Mouse (Mus musculus): ENCODE measurements around the gene Tnfsf14. TPM values are rescaled to one million over a fixed set of nuclear protein-coding genes. Genes with fewer than 3 reads are reported as not detected.

The Tnfsf14 gene
- polyA plus RNA-seq, 1 experiment from 2014 or later = 1.6 TPM

DNA sequence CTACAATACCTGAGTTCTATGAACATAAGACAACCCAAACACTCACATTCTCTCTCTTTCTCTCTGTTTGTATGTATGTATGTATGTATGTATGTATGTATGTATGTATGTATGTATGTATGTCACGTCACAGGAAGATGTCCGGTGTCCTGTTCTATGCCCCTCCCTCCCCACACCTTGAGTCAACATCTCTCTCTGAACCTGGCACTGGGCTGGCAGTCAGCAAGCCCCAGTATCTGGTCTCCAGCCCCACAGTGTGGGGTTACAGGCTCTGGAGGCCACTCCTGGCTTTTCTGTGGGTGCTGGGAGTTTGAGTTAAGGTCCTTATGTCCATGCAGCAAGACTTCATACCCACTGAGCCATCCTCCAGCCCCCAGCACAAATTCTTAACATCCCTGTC, 33.5 kb upstream of the Tnfsf14 start:
- WGBS (ENCODE audit: insufficient replicate concordance) = 71% methylated on average over 2 of the region's 2 CpGs
- Histone ChIP-seq H3K27ac (no peak overlapping the region), H3K4me2 (peak overlapping the region; percentile 49), H3K36me3 (peaks cover 6% of the 10 kb centered on the region; the same call in 1 of the 2 replicates), H3K4me1 (peaks cover 36% of the 10 kb centered on the region), H3K27me3 (replicated peaks) (peaks cover 20% of the 10 kb centered on the region), H3K9ac (no peak overlapping the region), H3K9me3 (replicated peaks) (no peaks in the 10 kb centered on the region), H3K4me3 (peak overlapping the region; percentile 22)
- ATAC-seq = no peak

DNA sequence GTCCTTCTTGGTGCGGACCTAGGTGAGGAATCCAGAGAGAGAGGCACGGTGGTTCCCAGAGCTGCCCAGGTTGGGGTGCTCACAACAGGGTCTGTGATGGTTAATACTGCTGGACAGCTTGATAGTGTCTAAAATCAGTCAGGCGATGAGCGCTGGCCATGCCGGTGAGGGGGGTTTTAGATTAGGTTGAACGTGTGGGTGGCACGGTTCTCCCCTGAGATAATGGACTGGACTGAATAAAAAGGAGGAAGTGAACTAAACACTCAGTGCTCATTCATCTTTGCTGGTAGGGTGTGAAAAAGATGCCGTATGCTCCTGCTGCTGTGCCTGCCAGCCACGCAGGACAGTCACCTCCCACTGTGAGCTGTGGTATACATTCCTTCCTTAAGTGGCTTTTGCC, 29.3 kb upstream of the Tnfsf14 start:
- H3K36me3 ChIP-seq = peaks cover 25% of the 10 kb centered on the region; the same call in 1 of the 2 replicates
- no peak for ATAC-seq
- 35% methylated on average over 9 of the region's 9 CpGs for WGBS (ENCODE audit: insufficient replicate concordance)

DNA sequence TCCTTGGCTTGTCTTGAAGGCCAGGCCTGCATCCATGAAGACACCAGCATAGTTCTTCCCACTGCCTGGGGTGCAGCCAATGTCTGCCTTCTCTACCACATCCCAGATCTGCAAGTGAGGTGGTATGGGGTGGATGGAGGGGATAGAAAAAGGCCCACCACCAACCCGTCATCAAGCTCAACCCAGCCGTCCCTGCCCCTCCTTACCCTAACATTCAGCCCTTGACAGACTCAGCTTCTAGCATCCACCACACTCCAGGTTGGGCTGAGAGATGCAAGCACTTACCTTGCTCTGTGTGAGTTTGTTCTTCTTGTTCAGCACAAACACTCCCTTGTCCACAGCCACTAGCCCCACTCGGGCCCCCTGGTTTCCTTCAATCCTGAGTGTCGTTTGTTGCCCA, 27.9 kb upstream of the Tnfsf14 start:
- Histone ChIP-seq H3K36me3 (peaks cover 27% of the 10 kb centered on the region; the same call in 1 of the 2 replicates), H3K4me1 (peaks cover 5% of the 10 kb centered on the region; the same call in 1 of the 2 replicates), H3K27me3 (replicated peaks) (peaks cover 20% of the 10 kb centered on the region), H3K9ac (no peak overlapping the region), H3K9me3 (replicated peaks) (no peaks in the 10 kb centered on the region), H3K4me3 (no peak overlapping the region), H3K27ac (no peak overlapping the region), H3K4me2 (no peak overlapping the region)
- no peak for ATAC-seq
- WGBS (ENCODE audit: insufficient replicate concordance) = 42% methylated on average over 4 of the region's 4 CpGs

More for the DNA sequence above, 29.3 kb upstream of the Tnfsf14 start:
- Histone ChIP-seq H3K4me3 (no peak overlapping the region), H3K27ac (no peak overlapping the region), H3K4me1 (peaks cover 5% of the 10 kb centered on the region; the same call in 1 of the 2 replicates), H3K9ac (no peak overlapping the region), H3K4me2 (no peak overlapping the region), H3K27me3 (replicated peaks) (peaks cover 20% of the 10 kb centered on the region), H3K9me3 (replicated peaks) (no peaks in the 10 kb centered on the region)

DNA sequence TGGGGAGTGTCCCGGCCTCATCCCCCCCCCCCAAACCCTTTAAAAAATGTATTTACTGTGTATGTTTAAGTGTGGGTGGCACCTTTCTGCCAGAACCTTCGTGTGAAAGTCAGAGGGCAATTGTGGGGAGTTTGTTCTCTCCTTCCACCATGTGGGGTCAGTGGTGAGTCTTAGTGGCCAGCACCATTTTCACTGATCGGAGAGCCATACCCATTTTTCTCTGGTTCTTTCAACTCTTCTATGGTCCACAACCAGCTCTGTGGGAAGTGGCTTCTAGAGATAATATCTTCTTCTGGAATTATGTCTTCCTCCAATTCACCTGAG, 25.9 kb upstream of the Tnfsf14 start:
- no peak overlapping the region for H3K4me3 ChIP-seq
- no peak for ATAC-seq
- H3K4me2 ChIP-seq = no peak overlapping the region
- no peak overlapping the region for H3K27ac ChIP-seq
- H3K4me1 ChIP-seq = peaks cover 8% of the 10 kb centered on the region; the same call in 1 of the 2 replicates
- no peaks in the 10 kb centered on the region for H3K9me3 ChIP-seq (replicated peaks)
- H3K27me3 ChIP-seq (replicated peaks) = peaks cover 17% of the 10 kb centered on the region
- peaks cover 32% of the 10 kb centered on the region; the same call in 1 of the 2 replicates for H3K36me3 ChIP-seq
- 21% methylated on average over 3 of the region's 3 CpGs for WGBS (ENCODE audit: insufficient replicate concordance)
- no peak overlapping the region for H3K9ac ChIP-seq

DNA sequence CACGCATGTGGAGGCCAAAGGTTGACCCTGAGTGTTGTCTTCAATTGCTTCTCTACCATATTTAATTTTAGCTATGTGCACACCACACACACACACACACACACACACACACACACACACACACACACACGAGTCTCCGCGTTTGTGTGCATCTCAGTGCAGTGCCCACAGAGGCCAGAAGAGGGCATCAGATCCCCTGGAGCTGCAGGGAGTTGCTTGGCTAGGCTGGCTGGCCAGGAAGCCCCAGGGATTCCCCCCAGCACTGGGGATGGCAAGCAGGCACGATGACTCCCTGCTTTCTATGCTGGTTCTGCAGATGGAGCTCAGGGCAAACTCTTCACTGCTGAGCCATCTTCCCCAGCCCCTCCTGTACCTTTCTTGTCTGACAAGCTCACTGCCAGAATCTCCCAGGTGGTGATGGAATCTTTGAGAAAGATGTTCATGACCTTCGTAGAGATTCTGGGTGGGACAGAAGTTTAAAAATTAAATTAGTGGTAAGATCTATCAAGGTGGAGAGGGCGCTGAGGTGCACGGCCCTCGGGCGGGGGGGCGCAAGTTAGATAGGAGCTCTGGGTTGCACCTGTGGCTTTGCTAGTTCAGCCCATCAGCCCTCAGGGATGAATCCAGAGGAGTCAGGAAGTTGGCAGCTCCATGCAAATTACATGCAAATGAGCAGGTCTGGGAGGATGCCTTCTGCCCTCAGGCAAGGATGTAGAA, 25.3 kb upstream of the Tnfsf14 start:
- WGBS (ENCODE audit: insufficient replicate concordance) = 19% methylated on average over 11 of the region's 11 CpGs
- Histone ChIP-seq H3K27ac (no peak overlapping the region), H3K4me3 (no peak overlapping the region), H3K4me2 (no peak overlapping the region), H3K27me3 (replicated peaks) (peaks cover 12% of the 10 kb centered on the region), H3K4me1 (peaks cover 8% of the 10 kb centered on the region; the same call in 1 of the 2 replicates), H3K36me3 (peaks cover 31% of the 10 kb centered on the region; the same call in 1 of the 2 replicates), H3K9ac (no peak overlapping the region), H3K9me3 (replicated peaks) (no peaks in the 10 kb centered on the region)
- ATAC-seq = no peak

DNA sequence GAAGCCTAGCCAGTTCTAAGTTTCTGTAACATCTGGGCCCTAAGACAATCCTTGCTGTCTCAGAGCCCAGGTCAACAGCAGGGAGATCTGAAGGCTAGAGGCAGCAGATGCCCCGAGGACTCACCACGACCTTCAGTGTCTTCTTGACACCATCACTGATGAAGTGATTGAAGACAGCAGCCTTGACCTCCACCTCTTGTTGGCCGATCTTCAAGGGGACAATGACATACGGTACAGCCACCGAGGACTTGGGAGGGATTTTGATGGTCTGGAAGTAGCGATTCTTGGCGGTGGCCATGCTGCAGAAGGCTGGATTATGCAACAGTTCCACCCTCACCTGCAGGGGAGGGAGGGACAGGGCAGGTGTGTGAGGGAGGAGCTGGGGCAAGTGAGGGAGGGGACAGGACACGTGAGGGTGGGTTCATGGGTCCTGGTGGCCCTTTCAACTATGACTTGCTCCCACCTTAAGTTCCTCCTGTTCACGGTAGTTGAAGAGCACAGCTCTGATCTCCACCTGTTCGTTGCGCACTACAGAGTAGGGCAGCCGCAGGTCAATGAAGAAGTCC, 24.4 kb upstream of the Tnfsf14 start:
- H3K4me1 ChIP-seq = peaks cover 8% of the 10 kb centered on the region; the same call in 1 of the 2 replicates
- H3K27ac ChIP-seq = no peak overlapping the region
- no peak overlapping the region for H3K9ac ChIP-seq
- no peak overlapping the region for H3K4me3 ChIP-seq
- peaks cover 10% of the 10 kb centered on the region for H3K27me3 ChIP-seq (replicated peaks)
- H3K4me2 ChIP-seq = no peak overlapping the region
- H3K36me3 ChIP-seq = peaks cover 35% of the 10 kb centered on the region; the same call in 1 of the 2 replicates
- 59% methylated on average over 12 of the region's 12 CpGs for WGBS (ENCODE audit: insufficient replicate concordance)
- ATAC-seq = no peak
- H3K9me3 ChIP-seq (replicated peaks) = no peaks in the 10 kb centered on the region

DNA sequence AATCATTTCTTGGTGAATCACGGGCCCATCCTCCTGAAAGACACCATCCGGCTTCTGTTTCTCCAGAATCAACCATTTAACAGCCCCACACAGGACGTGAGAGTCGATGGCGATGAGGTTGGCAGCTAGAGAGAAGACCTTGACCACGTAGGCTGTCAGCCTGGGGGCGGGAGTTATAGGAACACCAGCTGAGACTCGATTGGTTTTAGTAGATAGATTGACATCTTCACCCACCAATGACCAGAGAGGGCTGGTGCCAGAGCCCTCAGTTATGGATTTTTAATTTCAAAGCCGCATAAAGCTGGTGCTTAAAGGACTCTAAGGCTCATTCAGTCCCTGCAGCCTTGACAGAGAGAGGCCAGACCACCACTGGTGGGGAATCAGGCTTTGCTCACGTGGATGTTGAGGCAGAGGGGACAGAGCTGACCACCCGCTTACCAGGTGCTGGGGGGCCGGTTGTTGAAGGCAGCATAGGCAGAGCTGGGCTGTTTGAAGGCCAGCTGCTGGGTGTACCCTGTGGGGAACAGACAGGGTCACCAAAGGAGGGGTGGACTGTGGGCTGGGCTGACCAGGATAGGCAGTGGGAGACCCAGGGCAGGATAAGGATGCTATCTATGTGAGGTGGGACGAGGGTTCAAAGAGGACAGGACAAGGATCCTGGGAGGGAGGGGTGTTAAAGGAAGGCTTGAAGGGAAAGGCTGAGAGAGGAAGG, 20.9 kb upstream of the Tnfsf14 start:
- Histone ChIP-seq H3K9ac (no peak overlapping the region), H3K9me3 (replicated peaks) (no peaks in the 10 kb centered on the region), H3K36me3 (peaks cover 27% of the 10 kb centered on the region; the same call in 1 of the 2 replicates), H3K27me3 (replicated peaks) (peaks cover 10% of the 10 kb centered on the region), H3K4me2 (no peak overlapping the region), H3K27ac (no peak overlapping the region), H3K4me1 (peaks cover 8% of the 10 kb centered on the region; the same call in 1 of the 2 replicates), H3K4me3 (no peak overlapping the region)
- 31% methylated on average over 13 of the region's 13 CpGs for WGBS (ENCODE audit: insufficient replicate concordance)
- ATAC-seq = no peak

DNA sequence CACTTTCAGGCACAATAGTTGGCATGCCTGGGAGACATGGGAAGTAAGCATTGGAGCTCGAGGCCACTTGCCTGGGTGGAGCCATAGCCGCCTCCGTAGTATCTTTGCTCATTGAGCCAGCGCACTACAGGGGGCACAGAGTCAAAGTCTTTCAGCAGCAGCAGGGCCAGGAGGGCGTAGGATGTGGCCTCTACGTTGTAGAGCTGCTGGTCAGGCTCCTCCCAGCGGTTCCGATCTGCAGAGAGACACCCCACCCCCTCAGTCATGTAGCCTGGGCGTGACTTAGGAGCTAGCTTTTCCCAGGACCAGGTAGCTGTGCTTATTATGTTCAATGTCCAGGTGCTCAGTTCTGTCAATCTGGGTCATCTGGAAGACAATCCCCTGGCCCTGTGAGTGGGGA, 17.5 kb upstream of the Tnfsf14 start:
- H3K4me2 ChIP-seq = no peak overlapping the region
- no peak overlapping the region for H3K9ac ChIP-seq
- no peaks in the 10 kb centered on the region for H3K9me3 ChIP-seq (replicated peaks)
- H3K4me3 ChIP-seq = no peak overlapping the region
- no peak overlapping the region for H3K27ac ChIP-seq
- H3K27me3 ChIP-seq (replicated peaks) = peaks cover 10% of the 10 kb centered on the region
- 52% methylated on average over 9 of the region's 9 CpGs for WGBS (ENCODE audit: insufficient replicate concordance)
- no peak for ATAC-seq
- H3K4me1 ChIP-seq = 0 out of 2 replicates have a peak, but pooled peaks cover 2% of the 10 kb centered on the region
- peaks cover 20% of the 10 kb centered on the region; the same call in 1 of the 2 replicates for H3K36me3 ChIP-seq

DNA sequence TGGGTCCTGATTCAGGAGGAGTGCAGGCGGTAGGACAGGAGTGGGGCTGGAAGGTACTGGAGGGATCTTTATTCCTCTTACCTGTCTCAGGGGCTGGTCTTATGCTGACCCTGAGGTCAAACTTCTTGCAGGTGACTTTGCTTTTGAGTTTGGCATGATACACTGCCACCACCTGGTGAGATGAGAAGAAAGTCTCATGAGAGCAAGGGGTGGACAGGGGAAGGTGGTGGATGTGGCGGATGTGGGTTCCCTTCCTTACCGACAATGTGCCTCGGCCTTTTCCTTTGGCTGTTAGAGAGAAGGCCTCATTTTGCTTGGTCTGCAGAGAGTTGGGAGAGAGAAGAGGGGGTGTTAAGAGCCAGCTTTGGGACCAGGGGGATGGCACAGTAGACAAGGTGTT, 15.4 kb upstream of the Tnfsf14 start:
- no peak overlapping the region for H3K4me2 ChIP-seq
- H3K27me3 ChIP-seq (replicated peaks) = peaks cover 10% of the 10 kb centered on the region; the same call in 1 of the 2 replicates
- 47% methylated on average over 4 of the region's 4 CpGs for WGBS (ENCODE audit: insufficient replicate concordance)

DNA sequence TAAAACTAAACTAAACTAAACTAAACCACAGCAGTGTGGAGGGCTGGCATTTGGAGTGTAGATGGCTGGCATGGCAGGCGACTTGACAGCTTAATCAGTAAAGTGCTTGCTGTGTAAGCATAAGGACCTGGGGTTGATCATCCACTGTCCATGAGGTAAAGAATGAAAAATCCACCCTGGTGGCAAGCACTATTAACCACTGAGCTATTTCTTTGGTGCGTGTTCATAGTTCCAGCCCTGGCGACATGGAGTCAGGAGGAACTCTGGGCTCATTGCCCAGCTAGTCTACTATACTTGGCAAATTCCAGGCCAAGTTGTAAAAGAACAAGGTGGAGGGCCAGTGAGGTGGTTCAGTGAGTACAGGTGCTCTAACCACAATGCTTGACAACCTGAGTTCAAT, 14.0 kb upstream of the Tnfsf14 start:
- H3K36me3 ChIP-seq = peaks cover 21% of the 10 kb centered on the region
- H3K9me3 ChIP-seq (replicated peaks) = no peaks in the 10 kb centered on the region
- ATAC-seq = no peak
- 0 out of 2 replicates have a peak, but pooled peaks cover under 1% of the 10 kb centered on the region for H3K27me3 ChIP-seq (replicated peaks)
- 67% methylated on average over 3 of the region's 3 CpGs for WGBS (ENCODE audit: insufficient replicate concordance)
- H3K27ac ChIP-seq = no peak overlapping the region
- peaks cover 16% of the 10 kb centered on the region for H3K4me1 ChIP-seq
- H3K4me3 ChIP-seq = no peak overlapping the region
- H3K4me2 ChIP-seq = no peak overlapping the region
- H3K9ac ChIP-seq = no peak overlapping the region

More for the DNA sequence above, 15.4 kb upstream of the Tnfsf14 start:
- ATAC-seq = no peak
- Histone ChIP-seq H3K4me3 (no peak overlapping the region), H3K4me1 (peaks cover 6% of the 10 kb centered on the region), H3K9me3 (replicated peaks) (no peaks in the 10 kb centered on the region), H3K9ac (no peak overlapping the region), H3K27ac (no peak overlapping the region), H3K36me3 (peaks cover 26% of the 10 kb centered on the region)

DNA sequence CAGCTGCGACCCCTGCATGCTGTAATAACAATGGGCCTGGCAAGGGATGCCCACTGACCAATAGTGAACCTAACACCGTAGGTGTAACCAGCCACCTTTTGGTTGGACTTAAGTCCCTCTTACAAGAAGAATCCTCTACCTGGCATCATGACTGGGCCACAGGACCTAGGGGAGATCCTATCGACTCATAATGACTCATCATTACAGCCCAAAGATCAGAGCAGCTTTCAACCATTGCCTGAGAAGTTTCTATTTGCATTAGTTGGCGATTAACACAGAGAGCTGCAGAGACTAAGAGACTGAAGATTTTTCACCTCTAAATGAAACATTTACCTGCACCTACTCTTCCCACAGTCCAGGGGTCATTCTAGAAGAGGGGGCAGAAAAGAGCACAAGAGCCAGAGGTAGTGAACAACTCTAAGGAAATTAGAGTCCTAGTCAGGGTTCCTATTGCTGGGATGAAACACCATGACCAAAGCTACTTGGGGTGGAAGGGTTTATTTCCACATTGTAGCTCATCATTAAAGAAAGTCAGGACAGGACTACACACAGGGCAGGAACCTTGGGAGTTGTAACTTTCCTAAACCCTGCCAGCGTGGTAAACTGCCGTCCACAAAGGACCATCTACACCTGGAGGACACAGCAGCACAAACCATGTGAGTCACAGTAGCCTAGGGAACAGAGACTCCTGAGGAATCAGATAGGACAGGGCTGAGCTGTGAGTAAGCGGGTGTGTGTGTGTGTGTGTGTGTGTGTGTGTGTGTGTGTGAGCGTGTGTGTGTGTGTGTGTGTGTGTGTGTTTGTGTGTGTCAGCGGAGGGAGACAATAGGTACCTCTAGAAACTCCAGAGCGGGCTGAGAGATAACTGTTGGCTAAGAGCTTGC, 8.1 kb upstream of the Tnfsf14 start:
- H3K27me3 ChIP-seq (replicated peaks) = no peaks in the 10 kb centered on the region
- no peak overlapping the region for H3K9ac ChIP-seq
- H3K4me3 ChIP-seq = no peak overlapping the region
- H3K27ac ChIP-seq = peak overlapping the region; percentile 48; the same call in 1 of the 2 replicates
- WGBS (ENCODE audit: insufficient replicate concordance) = 55% methylated on average over 10 of the region's 10 CpGs
- no peaks in the 10 kb centered on the region for H3K9me3 ChIP-seq (replicated peaks)
- peaks cover 14% of the 10 kb centered on the region for H3K36me3 ChIP-seq
- peaks cover 29% of the 10 kb centered on the region for H3K4me1 ChIP-seq
- ATAC-seq = peak; percentile 16; the same call in 1 of the 2 replicates
- no peak overlapping the region for H3K4me2 ChIP-seq
